Mouse (Mus musculus) kidney, embryonic 14.5 days (tissue): Measurements from ENCODE around the gene Echdc1. TPM values are rescaled to one million over a fixed set of nuclear protein-coding genes. Genes with fewer than 3 reads are reported as not detected.
"Not testable (repeated sequence)": the region's sequence is repeated elsewhere in the genome, so short reads cannot be mapped to it uniquely, and the experiment has no call there.

Source experiments
- ATAC-seq: fragments of 200-750 bp; cut with Nextera tagmentation; 2 replicates; pipeline ENCODE4 v1.8.0; 2017; ENCODE audit warnings: moderate number of reproducible peaks, mild to moderate bottlenecking, moderate TSS enrichment, moderate library complexity; ENCODE audit not compliant: low FRiP score, low TSS enrichment
- H3K27ac ChIP-seq: fragments of 300-500 bp; sonication (generic); 2 replicates; pipeline ENCODE4 v1.5.1; 2014; ENCODE audit warnings: low read depth, mild to moderate bottlenecking, low read length, moderate library complexity, mixed read lengths
- H3K27me3 ChIP-seq: fragments of 300-500 bp; sonication (generic); 2 replicates; pipeline ENCODE4 v1.6.1; 2014; ENCODE audit warnings: mild to moderate bottlenecking, low read length; ENCODE audit not compliant: control insufficient read depth, insufficient read depth
- H3K36me3 ChIP-seq: fragments of 300-500 bp; sonication (generic); 2 replicates; pipeline ENCODE4 v1.6.1; 2014; ENCODE audit warnings: low read length, mixed read lengths; ENCODE audit not compliant: control insufficient read depth, insufficient read depth
- H3K4me1 ChIP-seq: fragments of 300-500 bp; sonication (generic); 2 replicates; pipeline ENCODE4 v1.6.1; 2014; ENCODE audit warnings: low read length, mixed read lengths; ENCODE audit not compliant: control insufficient read depth, insufficient read depth
- H3K4me2 ChIP-seq: fragments of 300-500 bp; sonication (generic); replicated peaks from 2 replicates; pipeline ENCODE4 v1.6.1; 2014; ENCODE audit warnings: low read depth, mild to moderate bottlenecking, low read length
- H3K4me3 ChIP-seq: fragments of 300-500 bp; sonication (generic); 2 replicates; pipeline ENCODE4 v1.5.1; 2014; ENCODE audit warnings: mild to moderate bottlenecking, low read length
- H3K9ac ChIP-seq: fragments of 300-500 bp; sonication (generic); 2 replicates; pipeline ENCODE4 v1.6.1; 2014; ENCODE audit warnings: low read depth, mild to moderate bottlenecking, low read length, moderate library complexity
- H3K9me3 ChIP-seq: fragments of 300-500 bp; sonication (generic); 2 replicates; pipeline ENCODE4 v1.6.1; 2016; ENCODE audit warnings: low read length; ENCODE audit not compliant: control insufficient read depth
- WGBS: fragments of 180-500 bp; shearing (Covaris S2); extraction: QIAGEN DNeasy Blood & Tissue Kit; methylation state at CpG from one replicate; pipeline ENCODE4 v1.1.7; 2014; 5-methylcytosine and 5-hydroxymethylcytosine counted together
- polyA plus RNA-seq: library from polyadenylated mRNA; unstranded; fragments of >200 nt; fragmentation: Nextera tagmentation; extraction: Ambion mirVana; gene quantifications from 2 replicates; pipeline ENCODE4 v1.2.1, GENCODE M21; 2014

Echdc1 gene
- polyA plus RNA-seq, 1 experiment from 2014 or later, result 34.2 TPM

DNA sequence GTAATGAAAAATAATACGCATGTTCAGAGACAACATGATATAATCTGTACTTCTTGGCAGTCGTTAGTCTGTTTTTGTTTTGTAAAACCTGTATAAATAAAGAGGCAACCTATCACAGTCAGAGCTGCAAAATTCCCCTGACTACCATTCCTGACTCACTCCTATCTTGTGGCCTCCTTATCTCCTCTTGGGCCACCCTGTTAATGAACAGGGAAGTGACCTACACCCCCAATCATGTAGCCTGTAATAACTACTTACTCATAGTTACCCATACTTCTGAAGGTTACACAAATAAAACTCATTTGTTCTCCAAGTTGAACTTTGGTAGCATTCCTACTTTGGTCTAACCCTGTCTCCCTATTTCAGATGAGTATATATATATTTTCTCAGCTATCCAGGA lies 68.6 kb downstream of the Echdc1 start:
- no peak overlapping the region for H3K9ac ChIP-seq

GRCm38 (mm10) chr10:29394890-29395289 lies 81.9 kb downstream of the Echdc1 start:
- not testable (repeated sequence) for H3K4me3 ChIP-seq, H3K9me3 ChIP-seq, H3K9ac ChIP-seq, ATAC-seq, H3K36me3 ChIP-seq, H3K27ac ChIP-seq, H3K27me3 ChIP-seq, H3K4me1 ChIP-seq, H3K4me2 ChIP-seq
- 81% methylated on average over 2 of the region's 2 CpGs for WGBS

More for the DNA sequence above, 68.6 kb downstream of the Echdc1 start:
- Histone ChIP-seq H3K27ac (no peak overlapping the region), H3K27me3 (no peaks in the 10 kb centered on the region), H3K4me2 (no peak overlapping the region), H3K36me3 (no peaks in the 10 kb centered on the region), H3K9me3 (no peaks in the 10 kb centered on the region), H3K4me3 (no peak overlapping the region), H3K4me1 (no peaks in the 10 kb centered on the region)
- ATAC-seq, result no peak
- WGBS, result 82% methylated on average over 2 of the region's 2 CpGs

Other genes with a start within 250 kb of the Echdc1 start
- 0.44 and 0.66 TPM in 2 replicates for gene Soga3, start 169.3 kb upstream of the Echdc1 start, polyA plus RNA-seq
- not detected in 2 replicates for gene Gm49353, start 114.2 kb upstream of the Echdc1 start, polyA plus RNA-seq
- 0.06 and 0.07 TPM in 2 replicates for gene 9330159F19Rik, start 101.6 kb upstream of the Echdc1 start, polyA plus RNA-seq
- gene Rnf146, start 49.3 kb downstream of the Echdc1 start, polyA plus RNA-seq, result 36.4 and 43.4 TPM in 2 replicates
- gene Rspo3, start 222.7 kb downstream of the Echdc1 start, polyA plus RNA-seq, result 14.0 and 17.3 TPM in 2 replicates